Mouse (Mus musculus) stomach, postnatal 0 days (tissue): ENCODE measurements around the gene Ccdc117. TPM values are rescaled to one million over a fixed set of nuclear protein-coding genes. Genes with fewer than 3 reads are reported as not detected.

ENCODE experiments used
- ATAC-seq: fragments of 200-750 bp; cut with Nextera tagmentation; 2 replicates; pipeline ENCODE4 v1.8.0; 2017; ENCODE audit not compliant: low FRiP score, low TSS enrichment
- DNase-seq: peaks from one replicate; pipeline ENCODE4 v3.0.0-alpha.2; 2016; ENCODE audit warnings: low spot score
- H3K27ac ChIP-seq: fragments of 300-500 bp; sonication (generic); replicated peaks from 2 replicates; pipeline ENCODE4 v1.5.1; 2014; ENCODE audit warnings: mild to moderate bottlenecking, control low read depth
- H3K27me3 ChIP-seq: fragments of 300-500 bp; sonication (generic); 2 replicates; pipeline ENCODE4 v1.6.1; 2014; ENCODE audit warnings: low read length; ENCODE audit not compliant: control insufficient read depth, insufficient read depth
- H3K36me3 ChIP-seq: fragments of 300-500 bp; sonication (generic); 2 replicates; pipeline ENCODE4 v1.6.1; 2014; ENCODE audit warnings: low read length, mixed read lengths; ENCODE audit not compliant: control insufficient read depth, insufficient read depth
- H3K4me1 ChIP-seq: fragments of 300-500 bp; sonication (generic); replicated peaks from 2 replicates; pipeline ENCODE4 v1.6.1; 2014; ENCODE audit warnings: antibody characterized with exemption; ENCODE audit not compliant: control insufficient read depth, insufficient read depth
- H3K4me2 ChIP-seq: fragments of 300-500 bp; sonication (generic); replicated peaks from 2 replicates; pipeline ENCODE4 v1.6.1; 2014; ENCODE audit warnings: low read depth, mild to moderate bottlenecking, control low read depth, moderate library complexity
- H3K4me3 ChIP-seq: fragments of 300-500 bp; sonication (generic); 2 replicates; pipeline ENCODE4 v1.5.1; 2014; ENCODE audit warnings: low read depth, low read length, control low read depth
- H3K9ac ChIP-seq: fragments of 300-500 bp; sonication (generic); 2 replicates; pipeline ENCODE4 v1.6.1; 2014; ENCODE audit warnings: mild to moderate bottlenecking, low read length, control low read depth, mixed read lengths
- H3K9me3 ChIP-seq: fragments of 300-500 bp; sonication (generic); 2 replicates; pipeline ENCODE4 v1.6.1; 2016; ENCODE audit warnings: low read length; ENCODE audit not compliant: control insufficient read depth
- CTCF ChIP-seq: IDR thresholded peaks from 2 replicates; pipeline ENCODE4 v1.5.1; 2016; ENCODE audit warnings: antibody characterized with exemption, low read depth, mild to moderate bottlenecking, moderate library complexity
- EP300 ChIP-seq: optimal IDR thresholded peaks from 2 replicates; pipeline ENCODE3; 2016; ENCODE audit warnings: antibody characterized with exemption
- WGBS: fragments of 180-500 bp; shearing (Covaris S2); extraction: QIAGEN DNeasy Blood & Tissue Kit; methylation state at CpG from one replicate; pipeline ENCODE4 v1.1.7; 2014; 5-methylcytosine and 5-hydroxymethylcytosine counted together
- polyA plus RNA-seq: library from polyadenylated mRNA; unstranded; fragments of >200 nt; fragmentation: Nextera tagmentation; extraction: Ambion mirVana; gene quantifications from 2 replicates; pipeline ENCODE4 v1.2.1, GENCODE M21; 2015

The Ccdc117 gene
- polyA plus RNA-seq, 1 experiment from 2014 or later: 8.7 TPM

DNA sequence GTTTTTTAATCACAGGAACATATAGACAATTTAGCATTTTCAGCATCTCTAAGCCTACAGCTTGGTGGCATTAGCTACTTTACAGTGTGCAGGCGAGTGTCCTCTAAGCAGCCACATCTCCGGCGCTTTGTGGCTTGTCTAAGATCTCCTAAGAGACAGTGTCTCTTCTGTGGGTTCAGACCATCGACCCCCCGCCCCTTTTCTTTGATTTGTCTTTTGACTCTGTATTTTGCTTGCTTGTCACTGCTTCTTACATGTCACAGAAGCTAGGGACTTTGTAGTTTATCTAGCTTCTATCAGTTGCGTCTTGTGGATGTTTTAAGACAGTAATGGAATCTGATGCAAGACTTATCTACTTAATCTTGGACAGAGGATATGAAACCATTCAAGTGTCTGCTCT is 24.6 kb downstream of the Ccdc117 start:
- WGBS: 70% methylated on average over 6 of the region's 6 CpGs

DNA sequence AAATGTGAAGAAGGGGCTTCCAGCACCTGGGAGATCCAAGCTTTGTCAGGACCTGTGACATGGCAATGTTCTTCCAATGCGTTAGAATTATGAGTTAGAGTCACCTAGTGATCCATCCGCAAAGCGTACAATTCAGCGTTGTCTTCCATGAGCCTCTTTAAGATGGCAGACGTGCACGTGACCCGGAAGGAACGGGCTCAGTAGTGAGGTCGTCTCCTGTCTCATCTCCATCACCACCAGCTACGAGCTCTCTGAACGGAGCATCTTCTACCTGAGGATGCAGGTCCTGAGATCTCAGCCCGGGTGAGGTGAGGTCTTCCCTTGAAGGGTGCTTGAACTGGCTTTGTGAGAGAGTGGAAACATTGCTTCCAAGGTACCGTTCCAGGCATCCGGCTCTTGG is 25.4 kb downstream of the Ccdc117 start:
- H3K4me2 ChIP-seq: no peak overlapping the region
- H3K4me3 ChIP-seq: no peak overlapping the region
- no peak overlapping the region for H3K9ac ChIP-seq
- H3K4me1 ChIP-seq: no peaks in the 10 kb centered on the region
- no peak for TF ChIP-seq EP300
- TF ChIP-seq CTCF: no peak
- 91% methylated on average over 14 of the region's 14 CpGs for WGBS
- DNase-seq (no peak), ATAC-seq (no peak)
- H3K9me3 ChIP-seq: no peaks in the 10 kb centered on the region
- H3K27ac ChIP-seq: no peak overlapping the region
- no peaks in the 10 kb centered on the region for H3K36me3 ChIP-seq
- no peaks in the 10 kb centered on the region for H3K27me3 ChIP-seq

More for the DNA sequence above, 24.6 kb downstream of the Ccdc117 start:
- TF ChIP-seq CTCF: no peak
- no peak for TF ChIP-seq EP300
- H3K4me3 ChIP-seq: no peak overlapping the region
- H3K9me3 ChIP-seq: no peaks in the 10 kb centered on the region
- H3K36me3 ChIP-seq: no peaks in the 10 kb centered on the region
- H3K4me2 ChIP-seq: no peak overlapping the region
- no peak for ATAC-seq
- no peak overlapping the region for H3K9ac ChIP-seq
- H3K4me1 ChIP-seq: no peaks in the 10 kb centered on the region
- DNase-seq: no peak
- no peak overlapping the region for H3K27ac ChIP-seq
- H3K27me3 ChIP-seq: no peaks in the 10 kb centered on the region

DNA sequence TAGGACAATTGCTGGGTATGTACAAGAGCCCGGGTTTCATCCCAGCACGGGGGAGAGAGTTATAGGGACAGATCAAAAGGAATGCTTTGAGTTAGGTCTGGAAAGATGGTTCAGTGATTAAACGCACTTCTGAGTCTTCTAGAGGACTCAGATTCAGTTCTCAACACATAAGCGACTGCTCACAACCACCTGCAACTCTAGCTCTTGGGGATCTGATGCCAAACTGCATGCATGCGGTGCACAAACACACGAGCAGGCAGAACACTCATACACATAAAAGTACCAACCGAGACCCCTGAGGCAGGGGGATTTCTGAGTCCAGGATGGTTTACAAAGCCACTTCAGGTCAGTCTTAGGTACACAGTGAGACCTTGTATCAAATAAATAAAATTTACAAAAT is 25.8 kb downstream of the Ccdc117 start:
- H3K36me3 ChIP-seq: no peaks in the 10 kb centered on the region
- DNase-seq (no peak), ATAC-seq (no peak)
- H3K27ac ChIP-seq: no peak overlapping the region
- H3K4me2 ChIP-seq: no peak overlapping the region
- H3K9me3 ChIP-seq: no peaks in the 10 kb centered on the region
- no peaks in the 10 kb centered on the region for H3K27me3 ChIP-seq
- H3K9ac ChIP-seq: no peak overlapping the region
- WGBS: 86% methylated on average over 7 of the region's 7 CpGs
- no peaks in the 10 kb centered on the region for H3K4me1 ChIP-seq
- no peak overlapping the region for H3K4me3 ChIP-seq
- TF ChIP-seq EP300 (no peak), CTCF (no peak)

DNA sequence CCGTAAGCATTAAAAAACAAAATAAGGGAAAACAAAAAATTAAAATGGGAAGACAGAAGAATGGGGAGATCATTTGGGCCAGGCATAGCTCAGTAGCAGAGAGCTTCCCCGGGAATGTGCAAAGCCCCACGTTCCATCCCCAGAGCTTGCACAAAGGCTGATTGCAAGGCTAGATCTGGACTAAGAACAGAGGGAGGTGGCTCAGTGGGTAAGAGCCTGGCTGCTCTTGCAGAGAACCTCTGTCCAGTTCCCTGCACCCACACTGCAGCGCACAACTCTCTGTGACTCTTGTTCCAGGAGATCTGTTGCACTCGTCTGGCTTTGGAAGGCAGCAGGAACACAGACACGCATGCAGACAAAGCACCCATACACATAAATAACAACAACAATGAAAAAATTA is 26.3 kb downstream of the Ccdc117 start:
- Histone ChIP-seq H3K27me3 (no peaks in the 10 kb centered on the region), H3K4me2 (no peak overlapping the region), H3K9ac (no peak overlapping the region), H3K27ac (no peak overlapping the region), H3K4me1 (no peaks in the 10 kb centered on the region), H3K9me3 (no peaks in the 10 kb centered on the region), H3K36me3 (no peaks in the 10 kb centered on the region), H3K4me3 (no peak overlapping the region)
- TF ChIP-seq EP300: no peak
- TF ChIP-seq CTCF: no peak
- ATAC-seq (no peak), DNase-seq (no peak)
- 85% methylated on average over 6 of the region's 6 CpGs for WGBS

DNA sequence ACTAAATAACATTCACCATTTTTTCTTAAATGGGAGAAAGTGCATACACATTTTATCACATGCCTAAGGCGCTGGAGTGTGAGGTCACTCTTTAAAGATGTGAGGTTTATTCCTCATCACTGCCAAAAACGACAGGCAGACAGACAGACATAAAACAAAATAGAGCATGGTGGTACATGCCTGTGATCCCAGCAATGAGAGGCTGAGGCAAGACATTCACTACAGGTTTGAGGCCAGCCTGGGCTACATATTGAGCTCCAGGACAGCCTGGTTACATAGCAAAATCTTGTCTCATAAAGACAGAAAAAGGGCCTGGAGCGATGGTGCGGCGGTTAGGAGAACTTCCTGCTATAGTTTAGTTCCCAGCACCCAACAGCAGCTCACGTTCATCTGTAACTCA is 26.8 kb downstream of the Ccdc117 start:
- ATAC-seq (no peak), DNase-seq (no peak)
- Histone ChIP-seq H3K9ac (no peak overlapping the region), H3K27ac (no peak overlapping the region), H3K36me3 (no peaks in the 10 kb centered on the region), H3K27me3 (no peaks in the 10 kb centered on the region), H3K4me1 (no peaks in the 10 kb centered on the region), H3K4me2 (no peak overlapping the region), H3K9me3 (no peaks in the 10 kb centered on the region), H3K4me3 (no peak overlapping the region)
- 81% methylated on average over 6 of the region's 6 CpGs for WGBS
- TF ChIP-seq CTCF (no peak), EP300 (no peak)

DNA sequence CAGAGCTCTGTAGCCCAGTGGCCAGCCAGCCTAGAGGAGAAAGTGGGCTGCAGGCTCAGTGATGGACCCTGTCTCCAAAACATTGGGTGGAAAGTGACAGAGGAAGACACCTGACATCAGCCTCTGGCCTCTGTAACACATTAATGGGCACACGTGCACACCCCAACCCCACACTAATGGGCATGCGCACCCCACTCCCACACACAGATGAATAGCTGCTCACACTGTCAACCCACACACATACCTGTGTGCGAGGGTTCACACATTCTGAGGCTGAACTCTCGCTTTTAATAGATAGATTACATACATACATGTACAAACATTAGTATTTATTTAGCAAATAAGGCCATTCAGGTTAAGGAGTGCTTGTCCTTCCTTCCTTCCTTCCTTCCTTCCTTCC is 27.9 kb downstream of the Ccdc117 start:
- Histone ChIP-seq H3K4me2 (no peak overlapping the region), H3K9me3 (no peaks in the 10 kb centered on the region), H3K36me3 (no peaks in the 10 kb centered on the region), H3K4me1 (no peaks in the 10 kb centered on the region), H3K27ac (no peak overlapping the region), H3K4me3 (no peak overlapping the region), H3K9ac (no peak overlapping the region), H3K27me3 (no peaks in the 10 kb centered on the region)
- ATAC-seq (no peak), DNase-seq (no peak)
- no peak for TF ChIP-seq CTCF
- no peak for TF ChIP-seq EP300
- WGBS: 65% methylated on average over 4 of the region's 4 CpGs

DNA sequence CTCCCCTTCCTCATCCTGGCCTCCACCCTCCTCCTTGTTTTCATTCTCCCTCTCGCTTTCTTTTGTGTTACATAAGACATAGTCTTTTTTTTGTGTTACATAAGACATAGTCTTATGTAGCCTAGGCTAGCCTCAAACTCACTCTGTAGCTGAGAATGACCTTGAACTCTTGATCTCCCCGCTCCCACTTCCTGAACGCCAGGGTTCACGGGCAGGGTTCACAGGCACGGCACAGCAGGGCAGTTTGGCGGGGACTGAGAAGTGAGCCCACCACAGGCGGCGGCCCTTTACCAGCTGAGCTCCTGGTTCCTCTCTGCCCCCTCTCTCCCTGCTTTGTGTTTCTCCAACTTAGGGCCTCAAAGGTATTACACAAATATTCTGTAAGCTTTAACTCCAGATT is 29.0 kb downstream of the Ccdc117 start:
- no peak for ATAC-seq
- DNase-seq: no peak
- WGBS: 83% methylated on average over 8 of the region's 8 CpGs
- H3K4me2 ChIP-seq: no peak overlapping the region
- H3K27ac ChIP-seq: 0 out of 2 replicates have a peak overlapping the region, but pooled peaks have one; percentile 13
- no peaks in the 10 kb centered on the region for H3K9me3 ChIP-seq
- no peaks in the 10 kb centered on the region for H3K4me1 ChIP-seq
- no peaks in the 10 kb centered on the region for H3K27me3 ChIP-seq
- no peaks in the 10 kb centered on the region for H3K36me3 ChIP-seq
- H3K4me3 ChIP-seq: no peak overlapping the region
- H3K9ac ChIP-seq: no peak overlapping the region
- TF ChIP-seq EP300 (no peak), CTCF (no peak)
